Mouse (Mus musculus): ENCODE measurements around the gene Asap3. TPM values are rescaled to one million over a fixed set of nuclear protein-coding genes. Genes with fewer than 3 reads are reported as not detected.

Gene Asap3
- polyA plus RNA-seq, 1 experiment from 2014 or later, result 4.9 TPM

- H3K27ac ChIP-seq, result no peak overlapping the region
- H3K4me1 ChIP-seq (replicated peaks; ENCODE audit: control insufficient read depth, insufficient read depth, low read length), result peaks cover 14% of the 10 kb centered on the region
- H3K9ac ChIP-seq, result no peak overlapping the region
- no peaks in the 10 kb centered on the region for H3K9me3 ChIP-seq (ENCODE audit: control insufficient read depth, low read length)
- no peaks in the 10 kb centered on the region for H3K36me3 ChIP-seq (replicated peaks; ENCODE audit: control insufficient read depth, insufficient read depth)
- no peak for ATAC-seq (ENCODE audit: low FRiP score)
- H3K4me3 ChIP-seq (replicated peaks; ENCODE audit: low read length), result no peak overlapping the region
- DNase-seq (ENCODE audit: low spot score), result no peak
- H3K27me3 ChIP-seq (ENCODE audit: control insufficient read depth, insufficient read depth, low read length), result no peaks in the 10 kb centered on the region
- WGBS, result 88% methylated on average over 8 of the region's 8 CpGs
- H3K4me2 ChIP-seq (replicated peaks), result no peak overlapping the region
These were observed 8.7 kb downstream of the Asap3 start for GRCm38 (mm10) chr4:136214828-136215227.

- no peaks in the 10 kb centered on the region for H3K27me3 ChIP-seq (ENCODE audit: control insufficient read depth, insufficient read depth, low read length)
These were observed 9.4 kb downstream of the Asap3 start for GRCm38 (mm10) chr4:136215576-136215975.

GRCm38 (mm10) chr4:136217063-136217462 lies 10.9 kb downstream of the Asap3 start:
- Histone ChIP-seq H3K4me3 (replicated peaks; ENCODE audit: low read length) (no peak overlapping the region), H3K4me1 (replicated peaks; ENCODE audit: control insufficient read depth, insufficient read depth, low read length) (peaks cover 14% of the 10 kb centered on the region), H3K4me2 (replicated peaks) (no peak overlapping the region), H3K27me3 (ENCODE audit: control insufficient read depth, insufficient read depth, low read length) (no peaks in the 10 kb centered on the region; the same call in 1 of the 2 replicates), H3K9ac (no peak overlapping the region), H3K9me3 (ENCODE audit: control insufficient read depth, low read length) (no peaks in the 10 kb centered on the region), H3K36me3 (replicated peaks; ENCODE audit: control insufficient read depth, insufficient read depth) (no peaks in the 10 kb centered on the region), H3K27ac (peak overlapping the region; percentile 14; the same call in 1 of the 2 replicates)
- ATAC-seq (ENCODE audit: low FRiP score), result no peak
- 68% methylated on average over 10 of the region's 10 CpGs for WGBS
- DNase-seq (ENCODE audit: low spot score), result no peak

More at GRCm38 (mm10) chr4:136215576-136215975, 9.4 kb downstream of the Asap3 start:
- peaks cover 14% of the 10 kb centered on the region for H3K4me1 ChIP-seq (replicated peaks; ENCODE audit: control insufficient read depth, insufficient read depth, low read length)
- 85% methylated on average over 8 of the region's 8 CpGs for WGBS
- H3K9me3 ChIP-seq (ENCODE audit: control insufficient read depth, low read length), result no peaks in the 10 kb centered on the region
- no peak overlapping the region for H3K9ac ChIP-seq
- no peak overlapping the region for H3K27ac ChIP-seq
- DNase-seq (ENCODE audit: low spot score) (no peak), ATAC-seq (ENCODE audit: low FRiP score) (no peak)
- no peak overlapping the region for H3K4me2 ChIP-seq (replicated peaks)
- H3K36me3 ChIP-seq (replicated peaks; ENCODE audit: control insufficient read depth, insufficient read depth), result no peaks in the 10 kb centered on the region
- H3K4me3 ChIP-seq (replicated peaks; ENCODE audit: low read length), result no peak overlapping the region

- ATAC-seq (ENCODE audit: low FRiP score), result peak; percentile 27; the same call in 1 of the 2 replicates
- 4% methylated on average over 18 of the region's 18 CpGs for WGBS
- H3K4me3 ChIP-seq (replicated peaks; ENCODE audit: low read length), result no peak overlapping the region
These were observed 12.5 kb downstream of the Asap3 start for GRCm38 (mm10) chr4:136218595-136219214.

GRCm38 (mm10) chr4:136220133-136220775 lies 14.1 kb downstream of the Asap3 start:
- Histone ChIP-seq H3K4me3 (replicated peaks; ENCODE audit: low read length) (no peak overlapping the region), H3K9ac (no peak overlapping the region), H3K36me3 (replicated peaks; ENCODE audit: control insufficient read depth, insufficient read depth) (no peaks in the 10 kb centered on the region), H3K27me3 (ENCODE audit: control insufficient read depth, insufficient read depth, low read length) (no peaks in the 10 kb centered on the region; the same call in 1 of the 2 replicates), H3K4me2 (replicated peaks) (no peak overlapping the region), H3K27ac (no peak overlapping the region), H3K4me1 (replicated peaks; ENCODE audit: control insufficient read depth, insufficient read depth, low read length) (peaks cover 31% of the 10 kb centered on the region), H3K9me3 (ENCODE audit: control insufficient read depth, low read length) (no peaks in the 10 kb centered on the region)
- WGBS, result 9% methylated on average over 17 of the region's 17 CpGs
- ATAC-seq (ENCODE audit: low FRiP score) (no peak), DNase-seq (ENCODE audit: low spot score) (no peak)

More at GRCm38 (mm10) chr4:136218595-136219214, 12.5 kb downstream of the Asap3 start:
- Histone ChIP-seq H3K9me3 (ENCODE audit: control insufficient read depth, low read length) (no peaks in the 10 kb centered on the region), H3K27ac (peak overlapping the region; percentile 79), H3K27me3 (ENCODE audit: control insufficient read depth, insufficient read depth, low read length) (no peaks in the 10 kb centered on the region; the same call in 1 of the 2 replicates), H3K36me3 (replicated peaks; ENCODE audit: control insufficient read depth, insufficient read depth) (no peaks in the 10 kb centered on the region), H3K4me2 (replicated peaks) (peak overlapping the region; percentile 39), H3K4me1 (replicated peaks; ENCODE audit: control insufficient read depth, insufficient read depth, low read length) (peaks cover 21% of the 10 kb centered on the region), H3K9ac (peak overlapping the region; percentile 17; the same call in 1 of the 2 replicates)
- DNase-seq (ENCODE audit: low spot score), result peak; percentile 57

GRCm38 (mm10) chr4:136223549-136224239 lies 17.5 kb downstream of the Asap3 start:
- DNase-seq (ENCODE audit: low spot score) (peak; percentile 63), ATAC-seq (ENCODE audit: low FRiP score) (peak; percentile 74; the same call in 1 of the 2 replicates)
- WGBS, result 51% methylated on average over 13 of the region's 13 CpGs
- H3K27ac ChIP-seq, result peak overlapping the region; percentile 74
- no peak overlapping the region for H3K4me2 ChIP-seq (replicated peaks)
- H3K36me3 ChIP-seq (replicated peaks; ENCODE audit: control insufficient read depth, insufficient read depth), result no peaks in the 10 kb centered on the region
- H3K4me3 ChIP-seq (replicated peaks; ENCODE audit: low read length), result no peak overlapping the region
- no peak overlapping the region for H3K9ac ChIP-seq
- peaks cover 22% of the 10 kb centered on the region for H3K4me1 ChIP-seq (replicated peaks; ENCODE audit: control insufficient read depth, insufficient read depth, low read length)
- no peaks in the 10 kb centered on the region for H3K9me3 ChIP-seq (ENCODE audit: control insufficient read depth, low read length)
- H3K27me3 ChIP-seq (ENCODE audit: control insufficient read depth, insufficient read depth, low read length), result no peaks in the 10 kb centered on the region; the same call in 1 of the 2 replicates

DNA sequence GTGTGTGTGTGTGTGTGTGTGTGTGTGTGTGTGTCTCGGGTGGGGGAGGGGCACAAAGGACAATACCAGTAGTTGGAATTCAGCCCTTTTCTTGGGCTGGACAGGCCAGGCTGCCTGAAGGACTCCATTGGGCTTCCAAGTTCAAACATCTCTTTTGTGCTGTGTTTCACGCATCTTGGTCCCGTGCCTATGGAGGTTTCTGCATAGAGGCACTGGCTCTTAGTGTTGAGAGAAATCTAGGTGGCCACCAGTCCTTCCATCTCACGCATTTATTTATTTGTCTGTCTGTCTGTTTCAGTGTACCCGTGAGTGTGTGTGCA lies 18.0 kb downstream of the Asap3 start:
- Histone ChIP-seq H3K27me3 (ENCODE audit: control insufficient read depth, insufficient read depth, low read length) (no peaks in the 10 kb centered on the region; the same call in 1 of the 2 replicates), H3K36me3 (replicated peaks; ENCODE audit: control insufficient read depth, insufficient read depth) (no peaks in the 10 kb centered on the region), H3K9me3 (ENCODE audit: control insufficient read depth, low read length) (no peaks in the 10 kb centered on the region), H3K4me1 (replicated peaks; ENCODE audit: control insufficient read depth, insufficient read depth, low read length) (peaks cover 17% of the 10 kb centered on the region), H3K4me3 (replicated peaks; ENCODE audit: low read length) (no peak overlapping the region), H3K4me2 (replicated peaks) (no peak overlapping the region), H3K9ac (no peak overlapping the region), H3K27ac (peak overlapping the region; percentile 74)
- ATAC-seq (ENCODE audit: low FRiP score) (no peak), DNase-seq (ENCODE audit: low spot score) (no peak)
- WGBS, result 29% methylated on average over 5 of the region's 5 CpGs

DNA sequence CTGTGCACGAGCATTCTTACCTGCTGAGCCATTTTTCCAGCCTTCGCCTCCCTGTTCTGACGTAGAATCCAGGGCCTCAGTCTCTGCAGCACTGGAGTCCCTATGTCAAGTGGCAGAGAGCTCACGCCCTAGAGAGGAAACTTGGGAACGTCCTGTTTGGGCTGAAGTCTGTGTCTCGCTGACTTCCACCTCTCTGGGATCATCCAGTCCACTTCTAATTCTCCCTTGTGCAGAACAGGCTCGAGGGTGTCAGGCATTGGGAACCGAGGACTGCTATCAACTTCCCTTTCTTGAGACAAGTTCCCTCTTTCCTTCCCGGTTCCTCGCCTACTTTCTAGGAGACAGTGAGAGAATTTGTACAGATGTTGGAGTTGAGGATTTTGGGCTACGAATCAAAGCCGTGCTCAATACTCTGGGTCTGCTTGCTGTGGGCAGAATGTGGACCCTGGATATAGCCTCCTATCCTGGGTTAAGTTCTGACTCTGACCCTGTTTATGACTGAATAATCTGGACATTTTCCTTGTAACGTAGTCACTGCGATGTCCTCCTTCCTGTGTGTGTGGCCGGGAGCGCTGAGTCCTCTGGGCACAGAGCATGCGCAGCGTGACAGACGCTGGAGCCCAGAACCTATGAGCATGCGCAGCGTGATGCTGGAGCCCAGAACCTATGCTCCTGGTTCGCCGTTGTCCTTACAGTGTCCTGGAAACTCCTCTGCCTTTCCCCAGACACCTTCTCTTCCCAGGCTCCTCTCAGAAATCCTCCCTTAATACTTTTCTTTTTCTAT lies 18.7 kb downstream of the Asap3 start:
- Histone ChIP-seq H3K9me3 (ENCODE audit: control insufficient read depth, low read length) (no peaks in the 10 kb centered on the region), H3K27ac (peak overlapping the region; percentile 74), H3K4me1 (replicated peaks; ENCODE audit: control insufficient read depth, insufficient read depth, low read length) (peaks cover 17% of the 10 kb centered on the region), H3K36me3 (replicated peaks; ENCODE audit: control insufficient read depth, insufficient read depth) (no peaks in the 10 kb centered on the region), H3K4me2 (replicated peaks) (no peak overlapping the region), H3K9ac (no peak overlapping the region), H3K27me3 (ENCODE audit: control insufficient read depth, insufficient read depth, low read length) (no peaks in the 10 kb centered on the region; the same call in 1 of the 2 replicates), H3K4me3 (replicated peaks; ENCODE audit: low read length) (no peak overlapping the region)
- 85% methylated on average over 23 of the region's 23 CpGs for WGBS
- no peak for ATAC-seq (ENCODE audit: low FRiP score)
- no peak for DNase-seq (ENCODE audit: low spot score)

DNA sequence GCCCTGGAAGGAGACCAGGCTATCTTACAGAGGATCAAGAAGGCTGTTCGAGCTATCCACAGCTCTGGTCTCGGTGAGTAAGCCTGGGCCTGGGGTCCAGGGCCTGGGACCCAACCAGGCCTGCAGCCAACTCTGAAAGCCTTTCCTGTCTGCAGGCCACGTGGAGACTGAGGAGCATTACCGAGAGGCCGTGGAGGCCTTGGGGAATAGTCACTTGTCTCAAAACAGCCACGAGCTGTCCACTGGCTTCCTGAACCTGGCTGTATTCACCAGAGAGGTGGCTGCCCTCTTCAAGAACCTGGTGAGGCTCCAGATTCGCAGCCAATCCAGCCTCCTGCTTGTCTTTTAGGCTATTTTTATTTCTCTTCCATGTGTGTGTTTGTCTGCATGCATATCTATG lies 21.2 kb downstream of the Asap3 start:
- Histone ChIP-seq H3K36me3 (replicated peaks; ENCODE audit: control insufficient read depth, insufficient read depth) (no peaks in the 10 kb centered on the region), H3K4me1 (replicated peaks; ENCODE audit: control insufficient read depth, insufficient read depth, low read length) (peaks cover 17% of the 10 kb centered on the region), H3K4me2 (replicated peaks) (no peak overlapping the region), H3K27me3 (ENCODE audit: control insufficient read depth, insufficient read depth, low read length) (no peaks in the 10 kb centered on the region), H3K9ac (no peak overlapping the region), H3K27ac (no peak overlapping the region), H3K4me3 (replicated peaks; ENCODE audit: low read length) (no peak overlapping the region), H3K9me3 (ENCODE audit: control insufficient read depth, low read length) (no peaks in the 10 kb centered on the region)
- DNase-seq (ENCODE audit: low spot score) (no peak), ATAC-seq (ENCODE audit: low FRiP score) (no peak)
- WGBS, result 77% methylated on average over 7 of the region's 7 CpGs
